Mouse (Mus musculus) embryonic facial prominence, embryonic 15.5 days (tissue): Measurements from ENCODE around the gene Zfp687. TPM values are rescaled to one million over a fixed set of nuclear protein-coding genes. Genes with fewer than 3 reads are reported as not detected.
"Not testable (repeated sequence)": the region's sequence is repeated elsewhere in the genome, so short reads cannot be mapped to it uniquely, and the experiment has no call there.

ENCODE experiments used
- ATAC-seq: fragments of 200-750 bp; cut with Nextera tagmentation; 2 replicates; pipeline ENCODE4 v1.8.0; 2017; ENCODE audit warnings: low read depth, moderate TSS enrichment; ENCODE audit not compliant: insufficient number of reproducible peaks, low FRiP score, low TSS enrichment
- H3K27ac ChIP-seq: fragments of 300-500 bp; sonication (generic); replicated peaks from 2 replicates; pipeline ENCODE4 v1.5.1; 2015; ENCODE audit warnings: mild to moderate bottlenecking, inconsistent platforms
- H3K27me3 ChIP-seq: fragments of 300-500 bp; sonication (generic); 2 replicates; pipeline ENCODE4 v1.6.1; 2015; ENCODE audit warnings: inconsistent platforms
- H3K36me3 ChIP-seq: fragments of 300-500 bp; sonication (generic); 2 replicates; pipeline ENCODE4 v1.6.1; 2015; ENCODE audit warnings: mild to moderate bottlenecking, inconsistent platforms
- H3K4me1 ChIP-seq: fragments of 300-500 bp; sonication (generic); 2 replicates; pipeline ENCODE4 v1.6.1; 2015; ENCODE audit warnings: inconsistent platforms
- H3K4me2 ChIP-seq: fragments of 300-500 bp; sonication (generic); replicated peaks from 2 replicates; pipeline ENCODE4 v1.6.1; 2015; ENCODE audit warnings: mild to moderate bottlenecking, inconsistent platforms
- H3K4me3 ChIP-seq: fragments of 300-500 bp; sonication (generic); replicated peaks from 2 replicates; pipeline ENCODE4 v1.5.1; 2015; ENCODE audit warnings: mild to moderate bottlenecking, inconsistent platforms
- H3K9ac ChIP-seq: fragments of 300-500 bp; sonication (generic); 2 replicates; pipeline ENCODE4 v1.6.1; 2015; ENCODE audit warnings: inconsistent platforms
- H3K9me3 ChIP-seq: fragments of 300-500 bp; sonication (generic); replicated peaks from 2 replicates; pipeline ENCODE4 v1.6.1; 2016; ENCODE audit warnings: inconsistent platforms
- WGBS: fragments of 180-500 bp; shearing (Covaris S2); methylation state at CpG from one replicate; pipeline ENCODE4 v1.1.7; 2015; 5-methylcytosine and 5-hydroxymethylcytosine counted together
- polyA plus RNA-seq: library from polyadenylated mRNA; unstranded; fragments of >200 nt; fragmentation: Nextera tagmentation; extraction: Ambion mirVana; gene quantifications from 2 replicates; pipeline ENCODE4 v1.2.1, GENCODE M21; 2015

Gene Zfp687
- polyA plus RNA-seq, 1 experiment from 2014 or later, result 25.2 TPM

DNA sequence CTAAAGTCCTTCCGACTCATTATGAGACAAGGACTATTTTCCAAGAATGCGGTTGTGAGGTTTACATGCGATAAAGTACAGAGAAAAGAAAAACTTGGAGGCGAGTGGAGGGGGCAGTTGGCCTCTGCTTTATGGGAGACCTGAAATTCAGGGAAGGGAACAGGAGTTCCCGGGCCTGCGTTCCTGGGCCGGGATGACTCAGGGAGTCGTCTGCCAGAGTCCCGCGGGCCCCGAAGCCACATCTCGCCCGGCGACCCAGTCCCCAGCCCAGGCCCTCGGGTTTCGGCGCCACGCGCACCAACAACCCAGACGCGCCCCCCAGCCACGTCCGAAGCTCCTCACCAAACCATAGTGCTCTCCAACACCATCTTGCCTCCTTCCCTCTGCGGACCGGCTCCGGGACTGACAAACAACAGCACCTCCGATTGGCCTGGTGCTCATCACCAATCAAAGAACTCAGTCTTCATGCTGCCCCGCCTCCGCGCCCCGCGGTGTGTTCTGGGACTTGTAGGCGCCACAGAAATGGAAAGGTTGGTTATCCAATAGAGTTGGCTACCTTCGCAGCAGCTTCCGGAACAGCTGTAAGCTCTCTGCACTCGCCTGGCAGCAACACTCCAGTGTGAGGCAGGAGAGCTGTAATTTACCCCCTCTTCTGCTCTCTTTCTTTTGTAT lies 27.1 kb upstream of the Zfp687 start, which contains the start of gene Psmd4:
Gene Psmd4 (minus strand): TSS at position 449 of the 672 bp plus-strand sequence.
- H3K27ac ChIP-seq, result peak within 1 kb of the TSS; percentile 73
- peaks cover 8% of the 10 kb centered on the region; the same call in 1 of the 2 replicates for H3K36me3 ChIP-seq
- peak; percentile 99 for ATAC-seq
- under 1% methylated on average over 36 of the region's 36 CpGs for WGBS
- peaks cover 8% of the 10 kb centered on the region for H3K4me1 ChIP-seq
- no peaks in the 10 kb centered on the region for H3K9me3 ChIP-seq
- H3K4me3 ChIP-seq, result peak within 1 kb of the TSS; percentile 96
- H3K9ac ChIP-seq, result peak within 1 kb of the TSS; percentile 77
- peak within 1 kb of the TSS; percentile 60 for H3K4me2 ChIP-seq
- no peaks in the 10 kb centered on the region for H3K27me3 ChIP-seq

DNA sequence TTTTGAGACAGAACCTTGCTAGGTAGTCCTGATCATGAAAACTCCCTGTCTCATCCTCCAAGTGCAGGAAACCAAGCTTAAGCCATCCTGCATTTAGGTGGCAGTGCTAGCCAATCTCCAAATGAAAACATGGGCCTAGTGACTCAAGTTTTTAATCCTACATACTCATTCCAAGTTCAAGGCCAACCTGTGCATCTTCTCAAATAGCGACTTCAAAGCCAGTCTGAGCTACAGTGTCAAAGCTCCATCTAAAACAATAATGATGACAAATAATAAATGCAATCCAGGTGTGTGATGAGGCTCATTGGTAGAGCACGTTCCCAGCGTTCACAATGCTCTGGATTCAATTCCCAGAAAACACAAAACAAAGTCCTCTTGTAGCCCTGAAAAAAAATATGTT lies 26.4 kb upstream of the Zfp687 start:
- Histone ChIP-seq H3K9me3 (no peaks in the 10 kb centered on the region), H3K36me3 (peaks cover 11% of the 10 kb centered on the region), H3K27me3 (no peaks in the 10 kb centered on the region), H3K4me2 (peak overlapping the region; percentile 60), H3K4me3 (peak overlapping the region; percentile 96), H3K27ac (no peak overlapping the region), H3K4me1 (peaks cover 8% of the 10 kb centered on the region), H3K9ac (peak overlapping the region; percentile 77)
- 11% methylated on average over 3 of the region's 3 CpGs for WGBS
- ATAC-seq, result no peak

- H3K27ac ChIP-seq, result no peak overlapping the region
- 69% methylated on average over 3 of the region's 3 CpGs for WGBS
- no peak overlapping the region for H3K4me3 ChIP-seq
- no peaks in the 10 kb centered on the region for H3K27me3 ChIP-seq
- H3K36me3 ChIP-seq, result peaks cover 48% of the 10 kb centered on the region
- no peaks in the 10 kb centered on the region for H3K9me3 ChIP-seq
- no peak overlapping the region for H3K4me2 ChIP-seq
- no peak for ATAC-seq
- H3K4me1 ChIP-seq, result 0 out of 2 replicates have a peak, but pooled peaks cover 6% of the 10 kb centered on the region
- H3K9ac ChIP-seq, result no peak overlapping the region
Measured at GRCm38 (mm10) chr3:95029953-95030352, 14.7 kb upstream of the Zfp687 start.

DNA sequence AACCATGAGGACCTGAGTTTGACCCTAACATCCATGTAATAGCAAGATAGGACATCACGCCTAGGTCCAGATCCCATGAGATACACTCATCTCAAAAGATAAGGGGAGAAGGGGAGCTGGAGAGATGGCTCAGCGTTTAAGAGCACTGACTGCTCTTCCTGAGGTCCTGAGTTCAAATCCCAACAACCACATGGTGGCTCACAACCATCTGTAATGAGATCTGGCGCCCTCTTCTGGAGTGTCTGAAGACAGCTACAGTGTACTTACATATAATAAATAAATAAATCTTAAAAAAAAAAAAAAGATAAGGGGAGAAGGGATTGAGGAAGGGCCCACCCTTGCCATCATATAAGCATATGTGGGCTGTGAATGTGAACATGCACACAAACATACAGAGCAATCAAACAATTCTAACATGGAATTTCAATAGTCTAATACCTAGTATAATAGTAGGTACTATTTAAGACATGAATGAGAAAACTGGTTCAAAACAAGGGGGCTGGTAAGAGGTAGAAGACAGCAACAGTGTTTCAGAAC lies 14.1 kb upstream of the Zfp687 start:
- not testable (repeated sequence) for H3K9ac ChIP-seq, H3K4me1 ChIP-seq, H3K27me3 ChIP-seq, H3K4me3 ChIP-seq, H3K9me3 ChIP-seq, H3K4me2 ChIP-seq, ATAC-seq, H3K27ac ChIP-seq
- peaks cover 42% of the 10 kb centered on the region for H3K36me3 ChIP-seq
- WGBS, result 70% methylated on average over 3 of the region's 3 CpGs

DNA sequence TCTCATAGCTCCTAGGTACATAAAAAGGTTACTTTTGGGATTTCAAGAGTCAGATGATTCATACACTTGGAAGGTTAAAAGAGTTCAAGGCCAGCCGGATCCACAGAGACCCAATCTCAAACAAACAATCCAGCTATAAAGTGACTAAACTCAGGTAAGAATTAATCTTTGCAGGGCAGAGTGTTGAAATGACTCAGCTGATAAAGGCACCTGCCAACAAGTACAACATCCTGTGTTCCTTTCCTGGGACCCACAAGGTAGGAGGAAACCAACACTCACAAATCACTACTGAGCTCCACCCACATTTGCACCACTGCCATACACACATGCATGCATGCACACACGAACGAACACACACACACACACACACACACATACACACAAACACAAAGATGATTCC lies 13.4 kb upstream of the Zfp687 start:
- no peak overlapping the region for H3K9ac ChIP-seq
- peaks cover 9% of the 10 kb centered on the region; the same call in 1 of the 2 replicates for H3K4me1 ChIP-seq
- no peaks in the 10 kb centered on the region for H3K9me3 ChIP-seq
- no peak for ATAC-seq
- no peak overlapping the region for H3K4me3 ChIP-seq
- H3K4me2 ChIP-seq, result no peak overlapping the region
- H3K36me3 ChIP-seq, result peaks cover 34% of the 10 kb centered on the region
- H3K27ac ChIP-seq, result no peak overlapping the region
- 83% methylated on average over 3 of the region's 3 CpGs for WGBS
- no peaks in the 10 kb centered on the region for H3K27me3 ChIP-seq

- peak; percentile 60; the same call in 1 of the 2 replicates for ATAC-seq
- Histone ChIP-seq H3K9ac (no peak overlapping the region), H3K4me2 (no peak overlapping the region), H3K36me3 (peaks cover 25% of the 10 kb centered on the region), H3K27ac (no peak overlapping the region), H3K27me3 (no peaks in the 10 kb centered on the region), H3K4me3 (no peak overlapping the region), H3K4me1 (peaks cover 9% of the 10 kb centered on the region; the same call in 1 of the 2 replicates), H3K9me3 (no peaks in the 10 kb centered on the region)
- WGBS, result 48% methylated on average over 5 of the region's 5 CpGs
Measured at GRCm38 (mm10) chr3:95027701-95028100, 12.5 kb upstream of the Zfp687 start.

GRCm38 (mm10) chr3:95027057-95027645 lies 11.9 kb upstream of the Zfp687 start:
- H3K9ac ChIP-seq, result no peak overlapping the region
- no peak; the same call in 1 of the 2 replicates for ATAC-seq
- H3K4me1 ChIP-seq, result peaks cover 9% of the 10 kb centered on the region; the same call in 1 of the 2 replicates
- no peaks in the 10 kb centered on the region for H3K9me3 ChIP-seq
- H3K27me3 ChIP-seq, result no peaks in the 10 kb centered on the region
- no peak overlapping the region for H3K27ac ChIP-seq
- H3K4me3 ChIP-seq, result no peak overlapping the region
- peaks cover 20% of the 10 kb centered on the region for H3K36me3 ChIP-seq
- WGBS, result 49% methylated on average over 5 of the region's 5 CpGs
- H3K4me2 ChIP-seq, result no peak overlapping the region

DNA sequence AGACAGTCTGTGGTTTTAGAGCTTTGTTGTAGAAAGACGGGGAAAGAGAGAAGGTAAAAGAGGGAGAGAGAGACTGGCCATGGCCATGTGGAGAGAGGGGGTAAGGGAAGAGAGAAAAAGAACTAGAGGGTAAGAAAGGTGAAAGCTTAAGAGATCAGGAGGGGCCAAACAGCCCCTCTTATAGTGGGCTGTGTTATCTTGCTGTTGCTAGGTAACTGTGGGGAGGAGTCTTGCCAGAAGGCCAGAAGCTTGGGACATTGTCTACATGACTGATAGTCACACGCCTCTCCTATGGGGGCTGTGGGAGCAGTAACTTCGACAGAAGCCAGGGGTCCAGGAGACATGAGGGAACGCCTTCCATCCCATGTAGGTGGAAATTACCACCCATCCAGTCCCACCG lies 10.0 kb upstream of the Zfp687 start:
- ATAC-seq, result no peak
- peaks cover 9% of the 10 kb centered on the region; the same call in 1 of the 2 replicates for H3K4me1 ChIP-seq
- H3K27ac ChIP-seq, result no peak overlapping the region
- H3K36me3 ChIP-seq, result 0 out of 2 replicates have a peak, but pooled peaks cover 2% of the 10 kb centered on the region
- no peaks in the 10 kb centered on the region for H3K9me3 ChIP-seq
- no peak overlapping the region for H3K4me2 ChIP-seq
- no peak overlapping the region for H3K9ac ChIP-seq
- H3K27me3 ChIP-seq, result no peaks in the 10 kb centered on the region
- no peak overlapping the region for H3K4me3 ChIP-seq
- WGBS, result 56% methylated on average over 5 of the region's 5 CpGs

GRCm38 (mm10) chr3:95024551-95024950 lies 9.3 kb upstream of the Zfp687 start:
- WGBS, result 25% methylated on average over 11 of the region's 11 CpGs
- no peaks in the 10 kb centered on the region for H3K9me3 ChIP-seq
- no peaks in the 10 kb centered on the region for H3K27me3 ChIP-seq
- no peaks in the 10 kb centered on the region for H3K36me3 ChIP-seq
- H3K4me2 ChIP-seq, result no peak overlapping the region
- H3K9ac ChIP-seq, result no peak overlapping the region
- H3K4me1 ChIP-seq, result peaks cover 9% of the 10 kb centered on the region; the same call in 1 of the 2 replicates
- H3K4me3 ChIP-seq, result no peak overlapping the region
- H3K27ac ChIP-seq, result no peak overlapping the region
- 0 out of 2 replicates have a peak, but pooled peaks have one; percentile 16 for ATAC-seq

GRCm38 (mm10) chr3:95020956-95021355 lies 5.7 kb upstream of the Zfp687 start:
- not testable (repeated sequence) for H3K27ac ChIP-seq, H3K9me3 ChIP-seq
- 93% methylated on average over 5 of the region's 5 CpGs for WGBS

GRCm38 (mm10) chr3:95018741-95019140 lies 3.5 kb upstream of the Zfp687 start:
- Histone ChIP-seq H3K9ac (no peak overlapping the region), H3K27ac (no peak overlapping the region), H3K27me3 (no peaks in the 10 kb centered on the region), H3K9me3 (no peaks in the 10 kb centered on the region), H3K4me1 (peaks cover 15% of the 10 kb centered on the region), H3K4me2 (no peak overlapping the region), H3K4me3 (no peak overlapping the region), H3K36me3 (no peaks in the 10 kb centered on the region)
- 79% methylated on average over 2 of the region's 2 CpGs for WGBS
- ATAC-seq, result no peak

More at GRCm38 (mm10) chr3:95020956-95021355, 5.7 kb upstream of the Zfp687 start:
- ATAC-seq, H3K4me1 ChIP-seq, H3K4me3 ChIP-seq, H3K27me3 ChIP-seq, H3K4me2 ChIP-seq, H3K36me3 ChIP-seq, H3K9ac ChIP-seq: not testable (repeated sequence)
